Mouse (Mus musculus) megakaryocyte progenitor cell, adult 5-6 weeks (primary cell): ENCODE measurements around the gene Foxn3. TPM values are rescaled to one million over a fixed set of nuclear protein-coding genes. Genes with fewer than 3 reads are reported as not detected.

Source experiments
- ATAC-seq: replicated peaks from 2 replicates; pipeline ENCODE4 v1.8.0; 2016; ENCODE audit warnings: mild to moderate bottlenecking, moderate TSS enrichment, inconsistent platforms; ENCODE audit not compliant: poor library complexity
- total RNA-seq, 2 experiments: library from RNA; stranded (forward) in 1 of 2; stranded (reverse) in 1 of 2; fragments of 157-497, 149-512 nt in 1 of 2; fragments of 200-1000 nt in 1 of 2; gene quantifications; 2 replicates each; pipeline versions ENCODE4 v1.2.3 to v1.2.4; 2015 to 2017

Foxn3 gene
- total RNA-seq, 2 experiments from 2014 or later = 17.7 to 45.5 TPM

DNA sequence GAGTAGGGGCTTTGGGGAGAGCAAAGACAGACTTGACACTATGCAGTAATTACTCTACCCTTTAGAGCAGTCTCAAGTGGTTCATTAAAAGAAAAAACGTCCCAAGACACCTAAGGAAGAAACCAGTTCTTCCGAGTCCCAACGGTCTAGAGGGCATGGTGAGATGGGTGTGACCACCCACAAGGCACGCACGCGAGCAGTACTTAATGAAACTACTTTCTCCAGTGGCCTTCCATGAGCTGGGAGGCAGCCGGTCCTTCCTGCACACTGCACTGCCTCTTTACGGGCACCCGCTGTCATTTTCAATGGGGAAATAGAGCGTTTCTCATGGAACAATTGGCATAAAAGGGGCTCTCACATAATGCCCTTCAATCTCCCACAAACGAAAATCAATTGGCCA is 294.4 kb downstream of the Foxn3 start:
- no peak for ATAC-seq

DNA sequence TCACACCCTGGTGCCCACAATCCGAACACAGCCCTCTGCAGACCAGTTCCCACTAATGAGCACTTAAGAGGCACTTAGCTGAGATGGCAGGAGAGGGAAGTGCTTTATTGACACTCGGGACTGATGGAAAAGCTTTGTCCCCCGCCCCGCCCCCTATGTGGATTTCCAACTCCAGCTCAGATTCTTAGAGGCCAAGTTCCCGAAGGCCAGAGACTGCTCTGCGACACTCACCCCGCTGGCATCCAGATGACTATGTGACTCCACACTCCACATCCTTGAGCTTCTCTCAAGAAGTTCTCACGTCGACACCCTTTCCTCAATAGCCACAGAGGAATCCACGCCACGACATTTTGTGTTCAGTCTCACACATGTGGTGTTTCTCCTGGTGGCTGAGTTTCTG is 295.6 kb downstream of the Foxn3 start:
- no peak for ATAC-seq

DNA sequence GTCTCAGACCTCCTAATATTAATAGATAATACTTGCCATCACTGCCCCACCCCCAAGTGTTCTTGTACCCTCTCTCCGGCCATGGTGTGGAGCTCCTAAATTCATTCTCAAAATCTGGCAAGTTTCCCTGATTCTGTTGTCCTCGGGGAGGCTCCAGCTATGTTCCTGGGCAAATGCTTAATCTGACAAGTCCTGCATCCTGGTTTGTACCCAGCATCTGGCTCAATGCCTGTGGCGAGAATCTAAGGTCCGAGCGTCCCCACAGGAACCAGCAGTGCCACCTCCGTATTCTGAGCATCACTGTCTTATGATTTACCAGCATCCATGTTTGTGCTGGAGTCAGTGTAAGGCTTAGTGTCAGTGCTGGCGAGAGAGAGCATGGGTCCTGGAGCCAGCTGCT is 296.9 kb downstream of the Foxn3 start:
- no peak for ATAC-seq

DNA sequence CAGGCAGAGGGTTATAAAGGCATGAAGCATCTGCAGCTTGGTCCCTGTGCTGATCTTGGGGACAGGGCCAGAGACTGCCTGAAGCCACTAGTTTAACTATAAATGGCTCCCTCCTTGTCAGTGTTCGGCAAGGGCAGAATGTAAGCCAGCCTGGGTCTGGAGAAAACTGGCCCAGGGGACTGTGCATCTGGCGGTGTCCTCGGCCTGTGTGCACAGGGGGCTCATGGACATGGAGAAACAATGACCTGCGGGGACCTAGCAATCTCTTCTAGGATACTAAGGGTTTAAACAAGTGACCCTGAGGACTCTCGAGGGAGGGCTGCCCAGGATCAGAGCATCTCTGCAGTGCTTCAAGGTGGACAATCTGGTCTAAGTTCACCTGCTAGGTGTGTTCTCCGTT is 297.6 kb downstream of the Foxn3 start:
- ATAC-seq = no peak

DNA sequence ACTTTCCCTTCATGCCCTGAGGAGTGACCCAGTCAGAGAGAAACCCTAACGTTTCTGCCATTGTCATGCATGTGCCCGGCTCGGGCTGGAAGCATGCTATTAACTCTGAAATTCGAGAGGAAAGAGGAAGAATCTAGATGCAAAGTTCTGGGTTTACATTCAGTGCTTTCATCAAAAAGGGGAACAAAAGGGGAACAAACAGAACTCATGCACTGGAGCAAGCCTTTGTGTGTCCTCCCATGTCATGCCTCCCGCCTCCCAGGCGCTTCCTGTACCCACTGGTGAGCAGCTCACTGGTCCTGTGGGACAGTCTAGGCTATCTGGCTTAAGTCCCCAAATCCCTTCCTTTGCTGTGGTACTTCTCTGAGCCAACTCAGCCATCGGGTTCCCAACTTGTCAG is 299.0 kb downstream of the Foxn3 start:
- peak; percentile 88 for ATAC-seq

DNA sequence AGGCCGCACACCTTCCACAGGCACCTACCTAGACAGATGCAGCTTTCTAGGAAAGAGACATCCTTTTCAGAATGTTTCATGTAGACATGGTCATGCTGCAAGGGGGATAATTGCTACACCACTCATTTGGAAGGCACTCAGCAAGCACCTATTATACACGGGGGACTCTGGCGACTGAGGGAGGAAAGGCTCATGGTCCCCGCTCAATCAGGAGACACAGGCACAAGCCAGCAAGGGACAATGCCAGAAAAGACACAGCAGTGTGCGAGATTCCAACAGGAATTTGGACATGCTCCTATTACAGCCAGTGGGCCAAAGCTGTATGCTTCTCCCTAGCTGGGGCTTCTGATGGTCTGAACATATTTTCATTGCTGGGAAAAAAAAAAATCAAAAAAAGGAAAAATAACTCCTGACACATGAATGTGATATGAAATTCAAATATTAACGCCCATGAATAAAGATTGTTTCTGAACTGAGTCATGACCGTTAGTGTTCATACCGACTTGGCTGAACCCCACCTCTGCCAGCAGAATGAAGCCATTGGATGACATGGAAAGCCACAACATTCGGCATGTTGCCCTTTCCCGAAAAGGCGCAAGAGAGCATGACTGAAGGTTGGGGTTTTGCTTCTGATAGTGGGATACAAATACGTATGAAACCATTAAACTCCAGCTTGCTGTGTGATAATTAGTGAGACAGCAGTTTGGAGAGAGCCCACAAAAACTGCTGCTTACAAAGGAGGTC is 299.6 kb downstream of the Foxn3 start:
- no peak for ATAC-seq

DNA sequence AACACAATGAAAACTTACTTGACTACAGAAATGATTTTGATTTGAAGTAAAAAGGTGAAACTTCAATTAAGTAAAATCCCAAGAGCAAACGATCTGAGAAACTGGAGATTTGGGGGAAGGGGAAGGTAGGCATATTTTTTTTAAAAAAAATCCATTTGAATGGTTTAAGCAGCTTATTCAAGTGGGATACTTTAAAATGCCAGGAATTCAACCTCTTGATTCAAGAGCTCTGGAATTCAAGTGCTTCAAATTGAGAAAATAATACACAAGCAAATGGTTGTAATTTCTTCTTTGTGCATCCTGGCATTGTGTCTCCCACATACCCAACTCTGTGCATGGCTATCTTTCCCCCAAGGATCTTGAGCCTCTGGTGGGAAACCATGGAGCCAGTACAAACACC is 300.5 kb downstream of the Foxn3 start:
- ATAC-seq = no peak

DNA sequence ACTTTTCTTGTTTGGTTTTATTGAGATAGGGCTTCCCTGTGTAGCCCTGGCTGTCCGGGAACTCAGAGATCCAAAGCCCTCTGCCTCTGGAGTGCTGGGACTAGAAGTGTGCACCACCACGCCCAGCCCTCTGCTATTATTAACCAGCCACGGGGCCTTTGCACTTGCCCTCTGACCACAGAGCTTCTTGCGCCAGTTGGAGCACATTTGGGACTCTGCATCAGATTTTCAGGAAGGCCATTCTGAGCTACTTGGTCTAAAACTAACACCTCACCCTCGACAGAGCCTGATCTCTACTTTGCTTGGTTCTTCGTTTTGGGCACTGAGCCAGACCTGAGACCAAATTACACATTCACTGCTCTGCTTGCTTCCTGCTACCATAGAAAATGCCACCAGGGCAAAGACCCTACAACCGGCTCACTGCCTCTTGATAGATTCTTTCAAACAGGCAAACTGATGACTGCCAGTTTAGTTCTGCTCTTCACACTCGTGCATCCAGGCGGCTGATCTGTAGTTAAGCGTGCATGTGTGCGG is 301.2 kb downstream of the Foxn3 start:
- no peak for ATAC-seq

DNA sequence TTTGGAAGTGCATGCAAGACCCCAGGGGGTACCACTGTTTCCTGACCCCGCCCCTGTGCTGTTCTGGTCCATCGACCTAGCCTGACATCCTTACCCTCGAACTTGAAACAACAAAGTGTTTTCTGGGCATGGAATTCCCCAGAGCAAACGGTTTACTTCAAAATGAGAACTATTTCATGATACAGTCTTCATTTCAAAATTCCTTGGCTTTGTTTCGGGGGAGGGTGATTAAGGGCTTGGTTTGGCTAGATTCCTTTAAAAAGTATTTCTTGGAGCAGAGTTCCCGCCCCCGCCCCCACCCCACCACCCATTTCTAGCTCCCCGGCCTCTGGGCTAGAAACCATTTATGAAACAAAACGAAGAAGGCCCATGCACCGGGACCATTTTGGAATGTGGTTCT is 303.2 kb downstream of the Foxn3 start:
- no peak for ATAC-seq

DNA sequence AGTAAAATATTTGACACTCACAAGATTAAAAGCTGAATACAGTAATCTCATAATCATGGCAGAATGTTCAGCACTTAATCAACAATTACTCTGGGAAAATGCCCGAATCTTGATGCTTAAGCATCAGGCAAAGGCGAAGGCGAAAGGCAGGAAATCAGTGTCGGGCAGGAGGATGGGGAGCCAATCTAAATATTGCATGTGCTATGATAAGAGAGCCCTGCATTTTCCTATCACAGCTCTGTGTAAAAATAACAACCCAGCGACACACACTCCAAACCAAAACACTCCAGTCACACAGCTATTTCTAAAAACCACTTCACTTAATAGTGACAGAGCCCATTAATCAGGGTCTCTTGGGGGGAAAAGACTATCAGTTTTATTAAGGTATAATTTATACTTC is 305.8 kb downstream of the Foxn3 start:
- ATAC-seq = no peak

DNA sequence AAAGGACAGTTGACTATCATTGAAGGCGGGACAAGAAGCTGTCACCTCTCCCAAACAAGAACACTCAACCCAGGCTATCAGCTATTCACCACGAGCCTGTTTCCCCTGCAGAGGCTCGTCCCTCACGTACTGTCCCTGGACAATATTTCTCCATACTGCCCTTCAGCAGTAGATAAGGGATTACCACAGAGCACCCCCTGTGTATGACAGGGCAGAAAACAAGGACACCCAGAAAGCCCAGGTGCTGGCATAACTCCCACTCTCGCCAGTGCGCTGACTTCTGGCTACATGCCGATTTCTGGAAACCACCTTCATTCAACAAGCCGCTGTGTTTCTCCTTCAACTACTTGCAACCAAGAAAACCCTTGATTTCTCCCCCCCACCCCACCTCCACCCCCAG is 306.4 kb downstream of the Foxn3 start:
- peak; percentile 59 for ATAC-seq

DNA sequence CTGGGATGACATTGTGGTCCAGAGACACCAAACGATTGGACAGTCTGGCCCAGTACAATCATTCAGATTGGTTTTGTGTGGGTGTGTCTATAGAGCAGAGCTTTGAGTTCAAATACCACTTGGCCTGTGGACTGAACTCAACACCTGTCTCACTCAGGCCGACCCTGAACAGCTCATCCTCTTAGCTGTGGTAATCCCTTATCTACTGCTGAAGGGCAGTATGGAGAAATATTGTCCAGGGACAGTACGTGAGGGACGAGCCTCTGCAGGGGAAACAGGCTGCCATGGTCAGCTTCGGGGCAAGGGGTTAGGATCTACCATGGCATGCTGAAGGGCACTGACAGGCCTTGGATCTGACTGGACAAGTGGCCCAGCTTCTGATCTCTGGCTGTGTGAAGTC is 306.9 kb downstream of the Foxn3 start:
- ATAC-seq = no peak

DNA sequence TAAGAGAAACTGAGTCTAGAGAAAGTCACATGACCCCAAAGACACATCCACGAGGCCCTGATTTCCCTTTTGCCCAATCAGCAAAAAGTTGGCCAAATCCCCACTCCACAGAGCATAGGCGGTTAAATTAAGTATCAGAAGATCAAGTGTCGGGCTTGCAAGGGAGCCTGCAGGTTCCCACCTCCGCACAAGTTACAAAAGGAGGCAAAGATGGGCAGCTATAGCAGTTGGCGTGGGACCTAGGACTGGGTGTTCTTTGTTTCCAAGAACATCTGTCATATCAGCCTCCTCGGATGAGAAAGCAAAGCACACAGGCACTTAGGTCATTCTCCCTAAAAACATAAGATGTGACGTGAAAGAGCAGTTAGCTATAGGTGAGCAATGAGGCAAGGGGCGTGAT is 308.9 kb downstream of the Foxn3 start:
- no peak for ATAC-seq

DNA sequence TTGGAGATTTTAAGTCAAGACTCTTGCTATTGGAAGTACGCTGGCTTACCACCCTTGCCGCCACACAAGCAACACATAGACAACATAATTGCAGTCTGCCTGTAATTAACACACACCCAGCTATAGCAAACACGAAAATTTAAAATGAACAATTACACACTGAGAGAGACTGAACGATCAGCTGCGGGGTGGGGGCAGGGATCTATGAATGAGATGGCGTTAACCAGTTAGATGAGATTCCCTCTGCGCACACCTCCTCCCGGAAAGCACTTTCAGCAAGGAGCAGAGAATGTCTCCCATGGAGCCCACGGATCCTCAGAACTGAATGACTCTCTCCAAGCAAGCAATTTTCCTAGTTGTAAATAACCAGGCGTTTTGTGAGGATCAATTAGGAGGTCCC is 309.8 kb downstream of the Foxn3 start:
- ATAC-seq = no peak

DNA sequence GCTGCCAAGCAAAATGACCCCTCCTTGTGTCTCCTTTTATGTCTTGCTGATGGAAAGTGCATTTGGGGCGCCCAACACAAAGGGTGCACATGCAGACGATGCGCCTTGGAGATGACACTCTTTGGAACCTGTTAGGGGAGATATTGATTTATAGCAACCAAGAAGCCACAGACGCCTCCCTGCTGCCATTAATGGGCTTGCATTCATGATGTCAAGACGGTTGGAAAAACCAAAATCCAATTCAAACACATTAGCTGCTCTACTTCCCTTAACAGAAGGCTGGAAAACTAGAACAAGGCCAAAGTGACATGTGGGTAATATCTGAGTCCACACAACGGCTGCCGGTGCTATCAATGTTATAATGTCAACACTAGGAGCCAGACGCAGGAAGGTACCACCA is 314.8 kb downstream of the Foxn3 start:
- no peak for ATAC-seq

DNA sequence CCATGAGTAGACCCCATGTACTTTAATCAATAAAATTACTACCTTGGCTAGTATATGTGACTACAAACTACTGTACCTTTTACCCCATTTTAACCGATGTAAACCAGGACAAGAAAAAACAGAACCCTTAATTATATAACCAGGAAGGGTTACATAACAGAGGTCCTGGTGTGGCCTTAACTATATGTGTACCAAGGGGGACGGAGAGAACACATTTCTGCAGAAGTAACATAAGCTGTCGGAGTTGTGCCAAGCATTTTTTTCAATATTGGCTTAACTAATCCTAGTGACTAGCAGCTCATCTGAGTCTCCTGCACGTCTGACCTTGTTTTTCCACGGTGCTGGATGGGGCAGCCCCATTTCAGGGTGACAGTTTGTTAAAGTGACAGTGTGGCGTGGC is 315.4 kb downstream of the Foxn3 start:
- ATAC-seq = peak; percentile 24; the same call in 1 of the 2 replicates

DNA sequence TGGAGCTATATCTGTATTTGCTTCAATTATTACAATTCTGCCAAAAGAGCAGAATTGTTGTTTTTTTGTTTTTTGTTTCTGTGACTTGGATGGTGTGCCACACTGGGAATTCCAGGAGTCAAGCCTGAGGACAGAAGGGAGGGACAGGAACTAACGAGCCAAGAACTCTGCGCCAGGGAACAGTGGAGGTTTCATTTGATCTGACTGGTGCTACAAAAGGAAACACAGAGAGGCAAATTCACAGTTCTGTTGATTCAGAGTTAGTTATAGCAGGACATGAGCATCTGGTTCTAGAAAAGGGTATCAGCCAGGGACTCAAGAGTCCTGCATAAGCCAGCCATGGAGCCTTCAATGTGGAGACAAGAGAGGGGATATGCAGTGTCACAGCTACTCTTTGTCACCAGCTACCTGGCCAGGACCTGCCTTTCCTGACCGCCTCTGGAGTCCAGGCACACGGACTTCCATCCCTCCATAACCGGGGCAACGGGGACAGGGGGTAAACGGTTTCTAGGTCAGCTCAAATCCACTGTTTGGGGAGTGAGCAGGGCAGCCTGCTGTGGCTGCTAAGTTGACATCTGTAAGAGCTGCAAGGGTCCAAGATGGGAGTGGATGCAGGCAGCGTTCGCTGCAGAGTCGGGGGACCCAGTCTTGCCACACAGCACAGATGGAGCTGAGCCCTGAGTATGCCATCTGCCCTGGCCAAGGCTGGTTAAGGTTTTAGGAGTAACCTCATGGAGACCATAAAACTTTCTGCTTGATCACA is 316.2 kb downstream of the Foxn3 start:
- no peak for ATAC-seq

DNA sequence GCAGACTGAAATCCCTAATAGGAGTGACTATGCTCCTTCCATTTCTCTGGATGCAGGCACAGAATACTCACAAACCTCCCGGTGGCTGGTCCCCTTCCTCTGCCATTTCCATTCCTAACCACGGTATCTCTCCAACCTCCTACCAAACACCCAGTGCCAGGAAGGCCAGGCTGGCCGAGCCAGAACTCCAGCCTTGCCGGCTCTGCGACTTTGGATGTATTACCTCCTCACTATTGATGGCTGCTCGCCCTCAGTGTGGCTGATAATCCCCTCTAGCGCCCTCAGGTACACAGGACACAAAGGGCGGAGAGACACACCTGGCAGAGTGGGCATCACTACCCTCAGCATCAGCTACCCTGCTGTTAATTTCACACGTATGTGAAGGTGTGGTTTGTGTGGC is 318.7 kb downstream of the Foxn3 start:
- no peak for ATAC-seq

DNA sequence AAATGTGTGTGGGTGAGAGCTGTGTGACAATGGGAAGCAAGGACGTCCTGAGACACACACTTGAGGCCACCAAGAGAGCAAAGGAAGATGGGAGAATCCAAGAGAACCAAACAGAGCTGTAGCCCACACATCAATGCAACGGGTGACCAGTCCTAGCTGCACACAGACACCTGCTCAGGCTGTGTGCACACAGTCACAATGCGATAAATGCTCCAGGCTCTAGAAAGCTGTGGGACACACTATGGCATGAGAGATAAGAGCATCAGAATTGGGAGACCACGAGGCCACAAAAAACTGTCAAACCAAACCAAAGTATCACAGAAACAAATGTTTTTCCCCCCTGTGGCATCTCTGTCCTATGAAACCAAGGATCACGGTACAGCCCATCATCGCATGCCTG is 319.1 kb downstream of the Foxn3 start:
- ATAC-seq = peak; percentile 60

DNA sequence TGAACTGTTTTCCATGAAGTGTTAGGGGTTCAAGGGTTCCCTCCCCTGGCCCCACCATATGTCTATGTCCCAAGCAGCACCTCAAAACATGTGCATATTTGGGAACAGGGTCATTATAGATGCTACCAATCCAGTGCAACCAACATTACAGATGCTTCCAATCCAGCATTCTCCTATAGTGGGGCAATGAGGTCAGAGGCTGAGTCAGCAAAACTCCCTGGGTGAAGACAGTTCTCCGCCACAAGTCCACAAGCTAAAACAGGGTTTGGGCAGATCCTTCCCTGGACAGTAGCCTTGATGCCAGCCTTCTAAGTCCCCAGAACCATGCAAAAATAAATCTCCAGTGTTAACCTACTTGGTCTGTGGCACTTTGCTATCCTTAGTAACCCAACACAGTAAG is 320.1 kb downstream of the Foxn3 start:
- no peak for ATAC-seq

DNA sequence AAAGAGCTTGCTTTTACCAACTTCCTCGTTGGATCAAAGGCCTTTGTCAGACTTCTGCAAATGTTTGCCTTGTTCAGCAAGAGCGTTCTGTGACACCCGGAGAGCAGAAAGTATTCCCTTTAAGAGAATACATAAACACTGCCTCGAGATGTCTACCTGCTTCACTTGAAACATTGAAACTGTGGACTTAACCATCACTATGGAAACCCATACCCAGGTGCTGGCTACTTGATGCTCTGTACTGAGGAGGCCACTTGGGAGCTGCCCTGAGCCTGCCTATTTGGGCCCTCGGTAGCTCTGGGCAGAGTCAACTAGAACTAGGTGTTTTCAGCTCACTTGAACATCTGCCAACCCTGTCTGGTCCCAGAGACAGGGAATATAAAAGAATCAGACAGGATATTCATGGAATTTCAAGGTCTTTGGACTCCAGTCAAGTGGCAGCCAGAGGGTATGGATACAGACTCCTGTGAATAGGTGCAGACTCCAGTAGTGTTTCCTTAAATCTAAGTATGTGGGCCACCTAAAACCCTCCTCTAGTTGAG is 323.1 kb downstream of the Foxn3 start:
- 0 out of 2 replicates have a peak, but pooled peaks have one; percentile 3 for ATAC-seq

DNA sequence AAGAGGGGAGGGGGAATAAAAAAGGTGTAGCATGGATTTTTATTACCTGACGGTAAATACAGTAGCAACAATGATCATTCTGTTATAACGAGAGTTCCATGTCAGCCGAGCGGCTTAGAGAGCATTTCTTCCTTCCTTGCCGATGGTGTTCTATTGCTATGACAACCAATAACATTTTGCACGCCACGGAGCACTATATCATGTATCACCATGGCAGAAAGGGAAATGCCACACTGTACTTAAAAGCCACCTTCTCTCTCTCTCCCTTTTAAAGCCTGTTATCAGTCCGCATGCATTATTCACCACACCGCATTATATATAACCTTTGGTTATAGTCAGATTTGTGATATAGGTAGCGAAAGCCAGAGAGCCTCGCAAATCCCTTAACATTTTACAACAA is 323.6 kb downstream of the Foxn3 start:
- ATAC-seq = peak; percentile 70
